Mouse (Mus musculus) mouse embryonic stem cell (cell line): ENCODE results near the gene Grik3.
"Not testable (repeated sequence)": the region's sequence is repeated elsewhere in the genome, so short reads cannot be mapped to it uniquely, and the experiment has no call there.

Experiments used
- in situ Hi-C, 2 experiments: fragments of 300-500 bp; cut with MboI; formaldehyde crosslinking; loops; 1 replicate in 1 of 2; 3 replicates in 1 of 2; pipeline ENCODE4 v1.14.3; 2019 to 2020; ENCODE audit warnings: low sequenced_read_pairs in 2 of 2, low pct_unique_long_range_greater_than_20kb in 1 of 2, mixed read lengths in 1 of 2; ENCODE audit not compliant: unreplicated experiment in 1 of 2

Gene Grik3

GRCm38 (mm10) chr4:125572312-125572663 is 81.8 kb downstream of the Grik3 start:
- in situ Hi-C loops: no loop called here

GRCm38 (mm10) chr4:125573000-125573399 is 82.5 kb downstream of the Grik3 start:
- in situ Hi-C loops: no loop called here

GRCm38 (mm10) chr4:125573951-125574675 is 83.6 kb downstream of the Grik3 start:
- in situ Hi-C loops: no loop called here

- in situ Hi-C loops: no loop called here
Measured at GRCm38 (mm10) chr4:125580336-125580735, 89.8 kb downstream of the Grik3 start.

- in situ Hi-C loops: no loop called here
Measured at GRCm38 (mm10) chr4:125583272-125583671, 92.8 kb downstream of the Grik3 start.

- in situ Hi-C loops: no loop called here
Measured at GRCm38 (mm10) chr4:125583935-125584334, 93.4 kb downstream of the Grik3 start.

GRCm38 (mm10) chr4:125584676-125585075 is 94.2 kb downstream of the Grik3 start:
- in situ Hi-C loops: no loop called here

GRCm38 (mm10) chr4:125587577-125587976 is 97.1 kb downstream of the Grik3 start:
- in situ Hi-C loops: no loop called here

- in situ Hi-C loops: no loop called here
Measured at GRCm38 (mm10) chr4:125590241-125590919, 99.9 kb downstream of the Grik3 start.

GRCm38 (mm10) chr4:125592663-125593062 is 102.2 kb downstream of the Grik3 start:
- in situ Hi-C loops: no loop called here

- in situ Hi-C loops: no loop called here
Measured at GRCm38 (mm10) chr4:125595011-125595410, 104.5 kb downstream of the Grik3 start.

GRCm38 (mm10) chr4:125598677-125599076 is 108.2 kb downstream of the Grik3 start:
- in situ Hi-C loops: no loop called here

- in situ Hi-C loops: no loop called here
Measured at GRCm38 (mm10) chr4:125599510-125600005, 109.1 kb downstream of the Grik3 start.

- in situ Hi-C loops: no loop called here
Measured at GRCm38 (mm10) chr4:125600642-125601041, 110.1 kb downstream of the Grik3 start.

- in situ Hi-C loops: no loop called here
Measured at GRCm38 (mm10) chr4:125601301-125601700, 110.8 kb downstream of the Grik3 start.

- in situ Hi-C loops: no loop called here
Measured at GRCm38 (mm10) chr4:125604494-125604893, 114.0 kb downstream of the Grik3 start.

- in situ Hi-C loops: no loop called here
Measured at GRCm38 (mm10) chr4:125606147-125606546, 115.6 kb downstream of the Grik3 start.

GRCm38 (mm10) chr4:125607397-125608042 is 117.0 kb downstream of the Grik3 start:
- in situ Hi-C loops: no loop called here

GRCm38 (mm10) chr4:125608896-125609295 is 118.4 kb downstream of the Grik3 start:
- in situ Hi-C loops: not testable (repeated sequence)
